Mouse (Mus musculus) hindbrain, embryonic 11.5 days (tissue): ENCODE data around the gene Nploc4. TPM values are rescaled to one million over a fixed set of nuclear protein-coding genes. Genes with fewer than 3 reads are reported as not detected.
"Not testable (repeated sequence)": the region's sequence is repeated elsewhere in the genome, so short reads cannot be mapped to it uniquely, and the experiment has no call there.

Experiments used
- ATAC-seq: fragments of 200-750 bp; cut with Nextera tagmentation; 2 replicates; pipeline ENCODE4 v1.8.0; 2017; ENCODE audit warnings: mild to moderate bottlenecking, moderate TSS enrichment, moderate library complexity; ENCODE audit not compliant: low FRiP score
- DNase-seq: peaks from one replicate; pipeline ENCODE4 v3.0.0-alpha.2; 2015; ENCODE audit warnings: low spot score
- H3K27ac ChIP-seq: fragments of 300-500 bp; sonication (generic); 2 replicates; pipeline ENCODE4 v1.5.1; 2014; ENCODE audit warnings: mild to moderate bottlenecking, low read depth, low read length
- H3K27me3 ChIP-seq: fragments of 300-500 bp; sonication (generic); 2 replicates; pipeline ENCODE4 v1.6.1; 2014; ENCODE audit warnings: mild to moderate bottlenecking, low read length, moderate library complexity, mixed read lengths; ENCODE audit not compliant: control insufficient read depth, insufficient read depth
- H3K36me3 ChIP-seq: fragments of 300-500 bp; sonication (generic); 2 replicates; pipeline ENCODE4 v1.6.1; 2014; ENCODE audit warnings: mild to moderate bottlenecking, low read length, moderate library complexity, mixed read lengths; ENCODE audit not compliant: control insufficient read depth, insufficient read depth
- H3K4me1 ChIP-seq: fragments of 300-500 bp; sonication (generic); replicated peaks from 2 replicates; pipeline ENCODE4 v1.6.1; 2014; ENCODE audit warnings: low read length, mixed read lengths; ENCODE audit not compliant: control insufficient read depth, insufficient read depth
- H3K4me2 ChIP-seq: fragments of 300-500 bp; sonication (generic); replicated peaks from 2 replicates; pipeline ENCODE4 v1.6.1; 2014; ENCODE audit warnings: mild to moderate bottlenecking, low read depth, low read length
- H3K4me3 ChIP-seq: fragments of 300-500 bp; sonication (generic); 2 replicates; pipeline ENCODE4 v1.5.1; 2014; ENCODE audit warnings: low read depth, low read length
- H3K9ac ChIP-seq: fragments of 300-500 bp; sonication (generic); 2 replicates; pipeline ENCODE4 v1.6.1; 2014; ENCODE audit warnings: low read depth, low read length
- H3K9me3 ChIP-seq: fragments of 300-500 bp; sonication (generic); 2 replicates; pipeline ENCODE4 v1.6.1; 2016; ENCODE audit warnings: low read length; ENCODE audit not compliant: control insufficient read depth
- WGBS: fragments of 180-500 bp; shearing (Covaris S2); extraction: QIAGEN DNeasy Blood & Tissue Kit; methylation state at CpG from one replicate; pipeline ENCODE4 v1.1.7; 2014; 5-methylcytosine and 5-hydroxymethylcytosine counted together
- polyA plus RNA-seq: library from polyadenylated mRNA; unstranded; fragments of >200 nt; fragmentation: Nextera tagmentation; extraction: Ambion mirVana; gene quantifications from 2 replicates; pipeline ENCODE4 v1.2.1, GENCODE M21; 2014

Gene Nploc4
- polyA plus RNA-seq, 1 experiment from 2014 or later = 37.5 TPM

DNA sequence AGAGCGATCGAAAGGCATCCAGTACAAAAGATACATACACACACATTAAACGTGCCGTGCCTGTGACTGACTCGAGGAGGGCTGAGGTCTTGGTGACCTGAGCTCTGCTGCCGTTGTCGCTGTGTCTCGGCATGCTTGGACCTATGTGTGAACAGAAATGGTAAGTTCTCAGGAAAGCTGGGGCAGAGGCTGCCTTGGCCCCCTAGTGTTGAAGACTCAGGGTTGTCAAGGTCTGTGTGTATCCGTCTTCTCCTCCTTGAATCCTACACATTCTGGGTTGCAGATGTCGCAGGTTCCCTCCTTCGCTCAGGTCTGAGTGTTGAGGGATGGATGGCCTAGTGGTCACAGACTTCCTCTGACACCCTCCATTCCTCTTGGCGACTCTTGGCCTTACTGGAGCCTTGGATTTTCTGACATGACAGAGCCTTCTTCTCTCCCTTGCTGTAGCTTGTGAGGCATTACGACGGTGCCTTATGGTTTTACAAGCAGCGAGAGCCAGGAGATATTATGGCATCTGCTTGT is 81.1 kb downstream of the Nploc4 start:
- 85% methylated on average over 15 of the region's 15 CpGs for WGBS
- no peak for DNase-seq
- Histone ChIP-seq H3K4me2 (no peak overlapping the region), H3K36me3 (no peaks in the 10 kb centered on the region), H3K9ac (no peak overlapping the region), H3K9me3 (no peaks in the 10 kb centered on the region), H3K27me3 (no peaks in the 10 kb centered on the region), H3K4me3 (no peak overlapping the region), H3K4me1 (peaks cover 15% of the 10 kb centered on the region), H3K27ac (no peak overlapping the region)
- no peak for ATAC-seq

- no peaks in the 10 kb centered on the region for H3K36me3 ChIP-seq
- H3K4me2 ChIP-seq = no peak overlapping the region
- no peaks in the 10 kb centered on the region for H3K27me3 ChIP-seq
- no peak overlapping the region for H3K4me3 ChIP-seq
- DNase-seq = no peak
- ATAC-seq = no peak
- H3K27ac ChIP-seq = no peak overlapping the region
- H3K4me1 ChIP-seq = peaks cover 19% of the 10 kb centered on the region
- no peaks in the 10 kb centered on the region for H3K9me3 ChIP-seq
- 78% methylated on average over 5 of the region's 5 CpGs for WGBS
- no peak overlapping the region for H3K9ac ChIP-seq
Measured at GRCm38 (mm10) chr11:120355277-120356039, 82.0 kb downstream of the Nploc4 start.

- no peak overlapping the region for H3K9ac ChIP-seq
- peaks cover 20% of the 10 kb centered on the region for H3K4me1 ChIP-seq
- WGBS = 93% methylated on average over 17 of the region's 17 CpGs
- no peak overlapping the region for H3K27ac ChIP-seq
- H3K9me3 ChIP-seq = no peaks in the 10 kb centered on the region
- ATAC-seq = no peak
- DNase-seq = no peak
- no peak overlapping the region for H3K4me3 ChIP-seq
- H3K36me3 ChIP-seq = no peaks in the 10 kb centered on the region
- no peak overlapping the region for H3K4me2 ChIP-seq
- no peaks in the 10 kb centered on the region for H3K27me3 ChIP-seq
Measured at GRCm38 (mm10) chr11:120354304-120355276, 82.9 kb downstream of the Nploc4 start.

DNA sequence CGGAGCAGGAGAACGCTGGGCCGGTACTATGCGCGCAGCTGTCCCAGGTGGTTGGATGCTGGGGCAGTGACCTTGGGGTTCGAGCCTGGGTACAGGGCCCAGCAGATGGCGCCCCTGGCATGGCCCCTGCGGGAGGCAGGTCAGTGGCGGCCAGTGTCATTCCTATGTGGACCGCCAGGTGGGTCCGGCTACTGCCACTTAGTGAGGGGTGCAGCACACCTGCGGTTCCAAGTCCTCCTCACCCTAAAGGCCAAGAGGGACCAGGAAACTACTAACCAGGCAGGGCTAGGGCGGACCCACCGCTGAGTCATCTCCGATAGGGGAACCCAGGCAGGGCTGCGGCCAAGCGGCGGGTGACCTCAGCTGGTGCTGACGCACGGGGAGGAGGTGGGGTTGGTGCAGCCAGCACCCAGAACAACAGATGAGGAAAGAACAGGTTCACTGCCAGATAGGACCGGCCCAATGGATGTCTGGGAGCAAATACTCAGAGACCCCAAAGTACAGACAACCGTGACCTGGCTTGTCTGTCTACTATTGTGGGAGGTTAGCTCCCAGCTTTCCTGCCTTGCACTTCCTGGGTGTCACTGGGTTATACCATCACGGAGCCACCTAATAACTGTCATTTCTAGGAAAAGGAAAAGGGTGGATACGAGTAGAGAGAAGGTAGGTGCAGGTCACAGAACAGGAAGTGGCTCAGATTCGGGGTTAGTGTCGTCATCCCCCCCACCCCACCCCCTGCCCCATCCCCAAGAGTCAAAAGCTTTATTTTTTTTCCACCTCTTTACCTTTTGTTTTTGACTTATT is 83.8 kb downstream of the Nploc4 start:
- WGBS = 28% methylated on average over 26 of the region's 26 CpGs
- Histone ChIP-seq H3K4me2 (0 out of 2 replicates have a peak overlapping the region, but pooled peaks have one; percentile 7), H3K9ac (no peak overlapping the region), H3K27me3 (no peaks in the 10 kb centered on the region), H3K36me3 (no peaks in the 10 kb centered on the region), H3K4me3 (no peak overlapping the region), H3K4me1 (peaks cover 22% of the 10 kb centered on the region), H3K27ac (no peak overlapping the region), H3K9me3 (no peaks in the 10 kb centered on the region)
- DNase-seq (peak; percentile 70), ATAC-seq (no peak)

DNA sequence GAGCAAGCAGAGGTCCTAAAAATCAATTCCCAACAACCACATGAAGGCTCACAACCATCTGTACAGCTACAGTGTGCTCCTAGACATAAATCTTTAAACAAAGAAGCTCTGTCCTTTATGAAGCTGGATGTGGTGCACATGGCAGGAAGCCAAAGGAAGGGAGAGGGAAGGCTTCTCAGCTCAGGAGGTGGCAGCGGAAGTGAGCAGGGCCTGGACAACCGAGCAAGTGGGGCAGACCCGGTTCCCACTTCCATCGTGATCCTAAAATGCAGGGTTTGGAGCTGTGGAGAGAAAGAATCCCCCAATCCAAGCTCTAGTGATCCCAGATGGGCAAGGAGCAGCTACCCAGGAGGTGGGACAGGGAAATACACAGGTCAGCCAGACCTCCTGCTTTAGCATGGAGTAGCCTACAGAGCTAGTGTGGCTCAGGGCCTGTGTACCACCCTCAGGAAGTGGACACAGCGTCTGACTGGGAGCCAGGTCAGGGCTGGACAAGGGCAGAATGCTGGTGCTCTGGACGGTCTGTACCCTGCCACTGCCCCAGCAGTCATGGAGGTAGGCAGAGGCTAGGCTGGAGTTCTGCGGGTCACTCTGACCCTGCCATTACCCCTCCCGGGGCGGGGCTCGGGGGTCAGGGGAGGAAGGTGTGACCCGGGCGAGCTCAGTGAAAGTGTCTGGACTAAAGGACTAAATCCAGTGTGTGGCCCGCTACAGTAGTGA is 84.8 kb downstream of the Nploc4 start:
- WGBS = 65% methylated on average over 13 of the region's 13 CpGs
- Histone ChIP-seq H3K27me3 (no peaks in the 10 kb centered on the region), H3K4me1 (peaks cover 13% of the 10 kb centered on the region), H3K36me3 (no peaks in the 10 kb centered on the region), H3K9me3 (no peaks in the 10 kb centered on the region), H3K4me3 (no peak overlapping the region), H3K9ac (peak overlapping the region; percentile 40; the same call in 1 of the 2 replicates), H3K27ac (0 out of 2 replicates have a peak overlapping the region, but pooled peaks have one; percentile 45), H3K4me2 (no peak overlapping the region)
- ATAC-seq (no peak), DNase-seq (no peak)

DNA sequence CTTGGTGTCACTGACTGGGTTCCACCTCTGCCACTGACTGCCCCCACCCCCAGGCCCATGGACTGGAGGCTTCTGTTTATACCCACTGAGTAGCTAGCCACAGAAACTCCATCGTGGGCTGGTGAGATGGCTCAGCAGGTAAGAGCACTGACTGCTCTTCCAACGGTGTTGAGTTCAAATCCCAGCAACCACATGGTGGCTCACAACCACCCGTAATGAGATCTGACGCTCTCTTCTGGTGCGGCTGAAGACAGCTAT is 85.5 kb downstream of the Nploc4 start:
- H3K4me2 ChIP-seq, ATAC-seq, H3K4me3 ChIP-seq, H3K27me3 ChIP-seq, H3K27ac ChIP-seq, H3K9me3 ChIP-seq, DNase-seq, H3K9ac ChIP-seq, H3K36me3 ChIP-seq: not testable (repeated sequence)
- WGBS = 93% methylated on average over 5 of the region's 5 CpGs
- peaks cover 13% of the 10 kb centered on the region for H3K4me1 ChIP-seq

GRCm38 (mm10) chr11:120351250-120352092 is 86.0 kb downstream of the Nploc4 start:
- peaks cover 13% of the 10 kb centered on the region for H3K4me1 ChIP-seq
- H3K36me3 ChIP-seq = 0 out of 2 replicates have a peak, but pooled peaks cover 1% of the 10 kb centered on the region
- ATAC-seq (no peak), DNase-seq (no peak)
- H3K4me3 ChIP-seq = no peak overlapping the region
- H3K9ac ChIP-seq = no peak overlapping the region; the same call in 1 of the 2 replicates
- peak overlapping the region; percentile 99 for H3K4me2 ChIP-seq
- no peaks in the 10 kb centered on the region for H3K27me3 ChIP-seq
- H3K9me3 ChIP-seq = no peaks in the 10 kb centered on the region
- WGBS = 90% methylated on average over 10 of the region's 10 CpGs
- peak overlapping the region; percentile 99; the same call in 1 of the 2 replicates for H3K27ac ChIP-seq
